Mouse (Mus musculus) left cerebral cortex, adult 18-20 months (tissue): ENCODE data around the gene Doc2g. TPM values are rescaled to one million over a fixed set of nuclear protein-coding genes. Genes with fewer than 3 reads are reported as not detected.

Experiments used
- DNase-seq, 2 experiments: peaks; one replicate each; pipeline ENCODE4 v3.0.0; 2021 to 2022; ENCODE audit warnings: low spot score in 2 of 2, mixed read lengths in 1 of 2
- total RNA-seq, 2 experiments: library from RNA; stranded (reverse); gene quantifications; 2 replicates each; pipeline ENCODE4 v1.2.3; 2021

Doc2g gene
- total RNA-seq, 2 experiments from 2014 or later = 3.5 to 4.9 TPM

DNA sequence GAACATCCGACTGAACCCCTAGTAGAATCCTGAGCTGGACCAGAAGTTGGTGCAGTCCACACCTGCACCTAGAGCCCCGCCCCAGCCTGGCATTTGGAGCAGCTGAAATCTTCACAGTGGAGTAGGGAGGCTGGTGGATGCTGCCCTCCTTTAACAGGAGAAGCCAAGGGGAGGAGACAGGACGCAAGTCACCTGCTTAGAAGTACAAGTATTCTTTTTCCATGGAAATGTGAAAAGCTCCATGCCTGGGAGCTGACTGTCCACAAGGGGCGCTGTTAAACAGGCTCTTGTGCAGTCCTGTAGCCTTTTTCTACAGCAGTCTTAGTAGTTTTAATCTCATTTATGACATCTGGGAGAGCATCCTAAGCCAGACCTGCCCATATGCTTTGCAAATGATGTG lies 14.4 kb upstream of the Doc2g start:
- no peak for DNase-seq

DNA sequence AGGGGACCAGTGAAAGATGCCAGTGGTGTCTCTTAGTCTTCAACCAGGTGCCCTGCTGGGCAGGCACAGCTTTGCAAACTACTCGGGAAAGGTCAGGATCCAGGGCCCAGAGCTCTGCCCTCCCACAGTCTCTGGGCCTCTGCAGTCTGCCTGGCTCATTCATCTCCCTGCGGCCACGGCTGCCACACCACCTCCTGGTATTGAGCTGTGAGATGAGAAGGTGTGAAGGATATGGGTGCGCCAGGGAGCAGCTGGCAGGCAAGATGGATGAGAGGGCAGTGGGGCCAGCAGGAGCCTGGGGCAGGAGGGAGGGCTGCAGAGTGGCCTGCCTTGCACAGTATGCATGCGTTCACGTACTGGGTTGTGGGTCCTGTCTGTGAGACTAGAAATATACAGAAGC lies 12.3 kb upstream of the Doc2g start:
- no peak for DNase-seq

DNA sequence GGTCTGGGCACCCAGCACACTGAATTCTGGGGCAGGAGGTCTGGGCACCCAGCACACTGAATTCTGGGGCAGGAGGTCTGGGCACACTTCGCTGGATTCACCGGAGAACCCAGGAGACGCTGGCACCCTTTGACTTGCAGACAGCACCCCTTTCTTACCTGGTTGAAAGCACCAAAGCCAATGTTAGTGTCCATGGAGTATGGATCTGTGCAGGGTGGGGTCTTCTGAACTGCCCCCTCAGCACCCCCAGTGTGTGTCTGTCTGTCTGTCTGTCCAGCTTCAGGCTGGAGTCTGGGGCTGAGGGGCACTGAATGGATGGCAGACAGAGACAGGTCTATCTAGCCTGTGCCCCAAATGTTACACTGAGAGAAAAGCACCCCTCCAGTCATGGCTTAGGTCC lies 11.6 kb upstream of the Doc2g start:
- no peak for DNase-seq

DNA sequence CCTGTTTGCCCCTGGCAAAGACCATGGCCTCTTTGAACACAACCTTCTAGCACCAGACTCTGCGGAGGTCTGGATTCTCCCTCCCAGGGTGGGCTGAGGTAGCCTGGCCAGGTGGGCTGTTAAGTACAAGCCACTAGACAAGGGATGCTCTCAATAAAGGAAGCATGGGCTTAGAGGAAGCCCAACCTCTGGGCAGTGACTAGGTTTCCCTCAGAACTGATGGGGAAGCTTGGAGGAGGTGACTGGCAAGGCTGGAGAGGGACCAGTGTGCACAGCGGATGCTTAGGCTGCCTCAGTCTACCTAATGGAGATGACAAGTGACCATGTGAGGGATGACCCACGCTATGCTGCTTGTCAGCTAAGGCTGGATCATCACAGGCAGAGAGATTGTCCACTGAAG lies 11.1 kb upstream of the Doc2g start:
- no peak for DNase-seq

DNA sequence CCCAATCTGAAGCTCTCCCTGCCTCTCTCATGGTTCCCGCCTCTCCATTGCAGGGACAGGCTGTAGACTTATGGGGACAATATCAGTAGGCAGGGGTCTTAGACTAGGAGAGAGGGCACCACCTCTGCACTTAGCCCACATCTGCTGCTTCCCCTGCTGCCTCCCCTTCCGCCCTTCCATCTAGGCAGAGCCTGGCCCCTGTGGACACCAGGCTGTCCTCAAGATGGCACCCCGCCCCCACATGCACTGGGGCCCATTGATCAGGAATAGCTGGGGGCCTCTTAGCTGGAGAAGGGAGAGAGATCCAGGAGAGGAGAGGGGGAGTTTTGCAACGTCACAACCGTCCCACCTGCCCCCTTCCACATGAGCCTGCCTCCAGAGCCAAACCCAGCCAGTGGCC lies 10.7 kb upstream of the Doc2g start, which contains the start of gene Tbx10:
Gene Tbx10 (plus strand): TSS at position 337 of the 400 bp plus-strand sequence.
- no peak for DNase-seq

DNA sequence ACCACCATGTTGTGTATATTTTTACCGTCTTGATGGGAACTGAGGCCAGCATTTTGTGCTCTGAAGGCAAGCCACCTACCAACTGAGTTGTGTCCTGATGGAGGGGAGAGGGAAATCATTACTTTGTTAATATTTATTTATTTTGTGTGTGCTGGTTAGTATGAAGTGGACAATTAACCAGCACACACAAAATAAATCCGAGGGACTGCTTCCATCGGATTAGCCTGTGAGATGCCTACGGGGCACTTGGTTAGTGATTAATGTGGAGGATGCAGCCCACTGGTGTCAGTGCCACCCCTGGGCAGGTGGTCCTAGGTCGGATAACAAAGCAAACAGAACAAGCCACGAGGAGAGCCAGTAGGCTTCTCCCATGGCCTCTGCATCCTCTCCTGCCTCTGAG lies 8.2 kb upstream of the Doc2g start:
- DNase-seq = no peak

DNA sequence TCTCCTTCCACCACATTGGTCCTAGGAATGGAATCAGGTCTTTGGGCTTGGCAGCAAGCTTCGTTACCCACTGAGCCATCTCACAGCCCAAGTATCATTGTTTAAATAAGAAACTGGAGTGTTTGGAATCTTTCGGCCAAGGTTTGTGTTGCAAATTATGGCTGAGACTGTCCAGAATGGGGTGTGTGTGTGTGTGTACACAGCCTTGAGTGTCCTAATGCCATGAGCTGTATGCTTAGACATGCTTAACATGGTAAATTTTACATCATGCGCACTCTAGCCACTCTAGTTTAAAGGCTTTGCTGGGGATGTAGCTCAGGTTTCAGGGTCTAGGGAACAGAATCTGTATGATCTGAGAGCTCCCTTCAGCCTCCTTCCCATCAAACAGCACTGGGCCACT lies 7.6 kb upstream of the Doc2g start:
- DNase-seq = no peak

DNA sequence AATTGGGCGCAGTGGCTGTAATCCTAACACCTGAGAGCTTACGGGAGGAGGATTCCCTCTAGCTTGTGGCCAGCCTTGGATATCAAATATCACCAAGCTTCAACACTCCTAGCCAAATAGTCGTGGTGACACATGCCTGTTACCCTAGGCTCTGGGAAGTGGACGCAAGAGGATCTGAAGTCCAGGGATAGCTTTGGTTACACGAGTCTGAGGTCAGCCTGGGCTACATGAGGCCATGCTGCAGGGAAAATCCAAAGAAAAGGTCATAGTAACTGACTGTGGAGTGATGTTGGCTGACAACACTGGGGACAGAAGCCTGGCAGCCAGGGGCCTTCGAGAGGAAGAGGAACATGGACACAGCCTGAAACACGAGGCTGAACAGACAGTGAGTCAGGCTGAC lies 7.0 kb upstream of the Doc2g start:
- DNase-seq = no peak

DNA sequence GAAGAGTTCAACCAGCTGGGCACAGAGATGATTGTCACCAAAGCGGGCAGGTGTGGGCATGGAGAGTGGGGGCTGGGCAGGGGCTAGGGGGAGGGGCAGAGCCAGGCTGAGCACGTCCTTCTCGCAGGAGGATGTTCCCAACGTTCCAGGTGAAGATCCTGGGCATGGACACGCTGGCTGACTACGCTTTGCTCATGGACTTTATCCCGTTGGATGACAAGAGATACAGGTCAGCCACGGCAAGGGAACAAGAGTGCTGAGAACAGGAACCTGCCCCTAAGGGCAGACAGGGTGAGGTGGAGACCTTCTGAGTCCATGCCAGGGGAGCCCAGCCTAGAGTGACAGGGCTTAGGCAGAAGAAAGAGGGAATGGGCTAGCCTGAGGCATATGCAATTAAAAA lies 6.4 kb upstream of the Doc2g start:
- DNase-seq = no peak

DNA sequence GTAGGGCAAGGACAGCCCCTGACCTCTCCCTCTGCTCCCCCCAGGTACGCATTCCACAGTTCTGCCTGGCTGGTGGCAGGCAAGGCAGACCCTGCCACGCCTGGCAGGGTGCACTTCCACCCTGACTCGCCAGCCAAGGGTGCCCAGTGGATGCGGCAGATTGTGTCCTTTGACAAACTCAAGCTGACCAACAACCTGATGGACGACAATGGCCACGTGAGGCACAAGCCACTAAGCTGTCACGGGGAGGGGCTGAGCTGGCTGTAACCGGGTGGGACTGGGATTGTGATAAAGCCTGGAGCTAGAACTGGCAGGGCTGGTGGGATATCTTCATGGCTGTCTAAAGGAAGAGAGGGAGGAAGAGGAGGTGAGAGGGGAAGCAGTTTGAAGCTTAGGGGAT lies 5.9 kb upstream of the Doc2g start:
- no peak for DNase-seq

DNA sequence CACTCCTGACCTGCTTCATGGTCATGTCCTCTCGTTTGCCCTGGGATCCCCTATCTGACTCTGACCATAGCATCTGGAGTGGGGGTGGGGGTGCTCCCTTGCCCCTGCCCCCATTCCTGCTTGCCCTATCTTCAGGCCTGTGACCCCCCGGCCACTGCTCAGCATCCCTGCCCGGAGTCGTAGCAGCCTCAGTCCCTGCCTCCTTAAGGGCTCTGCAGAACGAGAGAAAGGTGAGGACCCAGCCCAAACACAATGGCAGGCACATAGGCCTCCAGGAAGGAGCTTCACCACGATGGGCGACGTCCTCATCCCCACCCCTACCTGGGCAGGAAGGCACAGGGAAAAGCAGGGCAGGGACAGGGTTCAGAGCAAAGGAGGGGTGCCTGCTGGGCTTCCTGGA lies 4.8 kb upstream of the Doc2g start:
- no peak for DNase-seq

DNA sequence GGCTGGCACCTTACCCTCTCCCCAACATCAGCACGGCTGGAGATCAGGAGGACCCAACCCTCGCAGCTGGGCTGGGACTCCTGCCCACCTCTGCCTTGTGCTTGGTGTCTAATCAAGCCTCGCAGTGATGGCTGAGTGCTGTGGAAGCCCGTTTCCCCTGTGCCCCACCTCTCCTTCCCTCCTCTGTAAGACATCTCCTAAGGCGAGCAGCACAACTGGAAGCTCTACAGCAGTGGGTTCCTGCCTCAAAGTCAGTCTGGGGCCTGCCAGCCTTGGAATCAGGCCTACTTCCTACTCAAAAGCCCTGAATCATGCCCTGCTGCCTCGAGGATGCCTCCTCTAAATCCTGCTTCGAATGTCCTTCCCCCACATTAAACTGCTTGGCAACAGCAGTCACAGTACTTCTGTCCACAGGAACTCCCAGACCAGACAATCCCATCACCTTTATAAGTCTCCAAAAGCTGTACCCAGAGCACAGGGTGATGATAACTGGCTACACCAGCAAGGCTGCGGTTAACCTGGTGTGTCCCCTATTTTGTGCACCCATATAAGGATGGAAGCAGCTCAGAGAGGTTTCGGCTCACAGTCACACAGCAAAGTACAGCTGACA lies 3.9 kb upstream of the Doc2g start:
- DNase-seq = no peak

DNA sequence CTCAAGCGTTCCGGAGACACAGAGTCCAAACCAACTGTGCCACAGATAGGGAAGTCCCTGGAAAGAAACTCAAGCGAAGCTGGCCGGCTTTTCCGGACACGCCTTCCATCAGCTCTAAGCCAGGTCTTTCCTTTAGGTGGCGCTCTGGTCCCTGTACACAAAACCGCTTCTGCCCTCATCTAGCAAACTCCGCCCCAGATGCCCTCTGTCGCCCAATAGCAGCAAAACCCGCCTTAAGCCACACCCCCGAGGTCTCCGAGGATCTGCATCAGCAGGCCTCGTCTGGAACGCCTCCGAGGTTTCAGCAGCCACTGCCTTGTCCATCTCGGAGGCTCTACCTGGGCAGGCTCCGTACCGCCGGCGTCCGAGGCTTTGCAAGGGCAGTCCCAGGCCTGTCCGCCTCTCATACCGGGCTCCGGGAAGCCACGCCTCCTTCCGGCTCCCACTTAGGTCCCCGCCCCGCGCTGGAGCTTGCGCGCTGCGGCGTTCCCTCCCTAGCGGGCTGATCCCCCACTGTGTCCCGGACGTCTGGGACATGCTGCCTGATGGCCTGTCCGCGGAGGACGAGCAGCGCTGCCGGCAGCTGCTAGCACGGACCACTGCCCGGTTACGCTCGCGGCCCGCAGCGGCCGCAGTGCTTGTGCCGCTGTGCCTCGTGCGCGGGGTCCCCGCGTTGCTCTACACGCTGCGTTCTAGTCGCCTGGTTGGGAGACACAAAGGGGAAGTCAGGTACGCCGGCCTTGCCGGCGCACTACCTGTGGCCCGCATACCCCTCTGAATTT lies 2.8 kb upstream of the Doc2g start, which contains the start of the genes Nudt8 and Gm49405:
Gene Nudt8 (plus strand): TSS at position 462 of the 782 bp plus-strand sequence.
Gene Gm49405 (plus strand): TSS at position 508 of the 782 bp plus-strand sequence.
- DNase-seq = peak; percentile 93 to 94

DNA sequence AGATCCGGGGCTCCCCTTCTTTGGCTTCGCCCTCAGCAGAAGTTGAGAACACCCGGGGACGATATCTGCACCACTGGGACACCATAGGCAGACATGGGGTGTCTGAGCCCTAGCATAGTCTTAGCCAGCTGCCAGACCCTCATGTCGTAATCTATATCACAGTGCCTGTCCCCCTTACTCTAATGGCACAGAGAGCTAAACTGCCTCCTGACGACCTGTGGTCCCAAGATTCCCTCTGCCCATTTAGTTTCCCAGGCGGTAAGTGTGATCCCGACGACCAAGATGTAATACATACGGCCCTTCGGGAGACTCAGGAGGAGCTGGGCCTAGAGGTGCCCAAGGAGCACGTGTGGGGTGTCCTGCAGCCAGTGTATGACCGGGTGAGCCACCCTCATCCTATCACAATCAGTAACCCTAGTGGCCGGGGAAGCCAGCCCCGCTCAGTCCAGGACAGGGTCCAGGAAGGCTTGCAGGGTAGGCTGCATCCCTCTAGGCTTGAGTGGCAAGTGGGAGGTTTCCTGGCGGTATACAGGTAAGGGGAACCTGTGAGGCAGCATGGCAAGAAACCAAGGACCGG lies 2.1 kb upstream of the Doc2g start:
- DNase-seq = no peak

DNA sequence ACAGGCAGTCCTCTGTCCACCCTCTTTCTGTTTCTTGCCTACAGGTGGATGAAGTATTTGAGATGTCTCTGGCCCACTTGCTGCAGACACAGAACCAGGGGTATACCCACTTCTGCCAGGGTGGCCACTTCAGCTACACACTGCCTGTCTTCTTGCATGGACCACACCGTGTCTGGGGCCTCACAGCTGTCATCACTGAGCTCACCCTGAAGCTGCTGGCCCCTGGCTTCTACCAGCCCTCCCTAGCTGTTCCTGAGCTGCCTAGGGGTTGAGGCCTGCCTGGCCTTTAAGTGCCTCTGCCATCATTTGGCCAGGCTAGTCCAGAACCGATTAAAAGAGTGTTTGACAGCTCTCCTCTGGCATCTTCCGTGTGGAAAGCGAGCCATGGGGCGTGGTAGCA lies 1.4 kb upstream of the Doc2g start:
- DNase-seq = no peak

DNA sequence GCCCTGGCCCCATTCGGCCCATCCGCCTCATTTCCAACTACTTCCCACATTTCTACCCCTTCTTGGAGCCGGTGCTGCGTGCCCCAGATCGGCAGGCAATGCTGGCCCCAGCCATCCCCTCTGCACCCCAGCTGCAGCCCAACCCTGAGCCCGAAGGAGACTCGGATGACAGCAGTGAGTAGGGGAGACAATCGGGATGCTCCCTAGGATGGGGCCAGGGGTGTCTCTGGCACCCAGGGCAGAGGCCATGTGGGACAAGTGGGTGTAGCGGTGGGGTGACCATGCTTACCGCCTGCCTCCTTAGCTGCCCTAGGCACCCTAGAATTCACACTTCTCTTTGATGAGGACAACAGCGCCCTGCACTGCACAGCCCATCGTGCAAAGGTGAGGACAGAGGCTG lies 528 bp downstream of the Doc2g start:
- DNase-seq = no peak

DNA sequence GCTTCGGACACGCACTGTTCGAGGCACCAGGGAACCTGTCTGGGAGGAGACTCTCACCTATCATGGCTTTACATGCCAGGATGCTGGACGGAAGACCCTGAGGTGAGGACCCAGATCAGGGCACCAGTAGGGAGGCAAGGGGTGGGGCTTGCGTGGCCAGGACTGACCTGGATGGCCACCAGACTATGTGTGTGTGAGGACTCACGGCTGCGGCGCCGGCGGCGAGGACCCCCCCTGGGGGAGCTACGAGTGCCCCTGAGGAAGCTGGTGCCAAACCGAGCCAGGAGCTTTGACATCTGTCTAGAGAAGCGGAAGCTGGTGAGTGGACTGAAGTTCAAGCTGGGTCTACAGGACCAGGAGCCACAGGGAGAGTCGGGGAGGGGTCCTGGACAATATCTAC lies 1.2 kb downstream of the Doc2g start:
- DNase-seq = no peak

DNA sequence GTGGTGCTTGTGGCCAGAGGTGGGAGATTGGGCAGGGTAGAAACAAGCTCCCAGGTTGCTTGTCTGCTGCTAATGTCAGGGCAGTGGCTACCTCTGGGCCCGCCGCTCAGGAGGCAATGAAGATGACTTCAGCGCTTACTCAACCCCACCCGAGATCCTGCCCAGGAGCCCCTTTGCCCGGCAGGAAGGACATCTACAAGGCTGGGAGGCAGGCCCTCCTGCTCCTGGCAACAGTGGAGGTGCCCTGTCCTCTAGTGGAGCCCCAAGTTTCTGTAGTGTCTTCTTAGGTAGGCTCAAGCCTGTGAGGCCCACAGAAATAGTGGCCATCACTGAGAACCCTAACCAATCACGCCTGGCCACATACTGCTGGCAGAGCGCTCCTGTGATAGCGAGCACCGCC lies 2.0 kb downstream of the Doc2g start:
- no peak for DNase-seq

DNA sequence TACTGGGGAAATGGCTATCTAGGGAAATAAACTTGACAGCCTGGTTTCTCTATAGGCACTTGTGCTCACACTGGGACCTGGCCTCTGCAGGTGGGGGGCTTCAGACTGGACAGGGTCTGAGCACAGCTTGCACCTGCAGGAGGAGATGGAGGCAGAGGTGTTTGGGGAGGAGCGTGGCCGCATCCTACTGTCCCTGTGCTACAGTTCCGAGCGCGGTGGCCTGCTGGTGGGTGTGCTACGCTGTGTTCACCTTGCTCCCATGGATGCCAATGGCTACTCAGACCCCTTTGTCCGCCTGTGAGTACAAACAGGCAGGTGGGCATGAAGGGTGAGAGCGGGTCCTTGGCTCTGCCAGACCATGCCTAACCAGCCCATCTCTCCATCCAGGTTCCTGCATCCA lies 2.9 kb downstream of the Doc2g start:
- DNase-seq = no peak

DNA sequence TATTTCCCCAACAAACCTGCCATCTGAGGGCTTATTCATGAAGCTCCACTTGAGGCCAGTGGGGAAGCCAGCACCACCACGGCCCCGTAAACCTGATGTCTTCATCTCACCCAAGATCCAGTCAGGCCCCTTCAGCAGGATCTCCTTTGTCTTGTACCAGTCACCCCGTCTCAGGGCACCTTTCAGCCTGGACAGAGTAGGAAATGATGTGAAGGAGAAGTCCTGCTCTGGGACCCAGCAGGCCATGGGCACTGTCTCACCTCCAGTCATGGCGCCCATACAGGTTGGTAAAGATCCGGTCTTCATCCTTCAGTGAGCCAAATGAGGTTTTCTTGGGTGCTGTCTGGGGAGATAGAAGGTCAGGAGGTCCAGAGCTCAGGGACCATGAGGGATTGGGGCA lies 8.0 kb downstream of the Doc2g start:
- no peak for DNase-seq

DNA sequence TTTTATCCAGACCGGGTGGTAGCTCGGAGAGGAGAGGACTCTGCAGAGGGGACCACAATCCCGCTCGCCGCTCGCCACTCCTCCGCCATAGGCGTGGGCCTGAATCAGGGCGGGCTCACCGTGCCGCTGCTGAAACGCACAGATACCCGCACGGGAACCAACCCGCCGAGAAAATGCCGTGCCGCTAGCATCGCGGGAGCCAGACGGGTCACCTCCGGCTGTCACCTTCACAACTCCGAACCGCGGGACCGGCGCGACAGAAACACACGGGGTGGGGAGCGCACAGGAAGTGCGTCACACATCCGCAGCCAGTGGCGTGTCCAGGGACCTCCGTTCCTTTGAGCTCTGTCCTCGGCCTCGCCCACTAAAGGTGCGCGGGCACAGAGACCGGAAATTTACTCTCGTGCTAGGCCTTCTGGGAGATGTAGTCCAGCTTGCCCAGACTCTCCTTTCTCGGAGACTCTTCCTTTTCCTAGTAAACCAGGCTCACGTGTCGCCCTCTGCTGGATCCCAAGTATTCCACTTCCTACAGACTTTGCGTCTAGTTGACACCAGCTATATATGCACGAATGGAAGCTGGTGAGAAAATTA lies 9.4 kb downstream of the Doc2g start, which contains the start of gene Ndufv1:
Gene Ndufv1 (minus strand): TSS at position 375 of the 591 bp plus-strand sequence.
- DNase-seq = peak; percentile 96 to 99

DNA sequence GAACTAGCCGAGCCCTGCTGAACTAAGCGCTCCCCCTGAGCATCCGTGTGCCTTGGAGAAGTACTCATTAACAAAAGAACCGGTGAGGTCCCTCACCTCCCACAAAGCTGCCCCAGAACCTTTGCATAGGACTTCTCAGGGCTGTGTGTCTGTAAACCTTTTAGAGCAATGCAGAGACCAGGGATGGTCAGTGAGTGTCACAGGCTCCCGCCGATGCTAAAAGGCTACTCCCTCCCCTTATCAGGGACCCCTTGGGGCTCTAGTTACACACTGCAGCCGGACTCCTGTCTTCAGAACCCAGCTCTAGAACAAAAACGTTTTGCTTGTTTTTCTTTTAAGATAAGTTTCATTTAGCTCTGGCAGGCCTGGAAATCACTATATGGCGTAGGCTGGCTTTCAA lies 10.0 kb downstream of the Doc2g start:
- DNase-seq = no peak
